Mouse (Mus musculus) heart, embryonic 15.5 days (tissue): ENCODE measurements around the gene Serpinb9. TPM values are rescaled to one million over a fixed set of nuclear protein-coding genes. Genes with fewer than 3 reads are reported as not detected.
"Not testable (repeated sequence)": the region's sequence is repeated elsewhere in the genome, so short reads cannot be mapped to it uniquely, and the experiment has no call there.

ENCODE experiments used
- ATAC-seq: fragments of 200-750 bp; cut with Nextera tagmentation; replicated peaks from 2 replicates; pipeline ENCODE4 v1.8.0; 2017; ENCODE audit warnings: low read depth, moderate TSS enrichment; ENCODE audit not compliant: insufficient number of reproducible peaks, insufficient read depth, low FRiP score
- H3K27ac ChIP-seq: fragments of 300-500 bp; sonication (generic); 2 replicates; pipeline ENCODE4 v1.5.1; 2015; ENCODE audit warnings: mild to moderate bottlenecking, inconsistent platforms
- H3K27me3 ChIP-seq: fragments of 300-500 bp; sonication (generic); 2 replicates; pipeline ENCODE4 v1.6.1; 2015; ENCODE audit warnings: inconsistent platforms
- H3K36me3 ChIP-seq: fragments of 300-500 bp; sonication (generic); 2 replicates; pipeline ENCODE4 v1.6.1; 2015; ENCODE audit warnings: mild to moderate bottlenecking, inconsistent platforms
- H3K4me1 ChIP-seq: fragments of 300-500 bp; sonication (generic); replicated peaks from 2 replicates; pipeline ENCODE4 v1.6.1; 2015; ENCODE audit warnings: inconsistent platforms
- H3K4me2 ChIP-seq: fragments of 300-500 bp; sonication (generic); 2 replicates; pipeline ENCODE4 v1.6.1; 2015; ENCODE audit warnings: inconsistent platforms, mild to moderate bottlenecking, moderate library complexity
- H3K4me3 ChIP-seq: fragments of 300-500 bp; sonication (generic); 2 replicates; pipeline ENCODE4 v1.5.1; 2015; ENCODE audit warnings: mild to moderate bottlenecking, inconsistent platforms
- H3K9ac ChIP-seq: fragments of 300-500 bp; sonication (generic); 2 replicates; pipeline ENCODE4 v1.6.1; 2015; ENCODE audit warnings: mild to moderate bottlenecking, inconsistent platforms
- H3K9me3 ChIP-seq: fragments of 300-500 bp; sonication (generic); replicated peaks from 2 replicates; pipeline ENCODE4 v1.6.1; 2016; ENCODE audit warnings: inconsistent platforms
- WGBS: fragments of 180-500 bp; shearing (Covaris S2); methylation state at CpG from one replicate; pipeline ENCODE4 v1.1.7; 2015; ENCODE audit warnings: mixed read lengths; 5-methylcytosine and 5-hydroxymethylcytosine counted together
- polyA plus RNA-seq: library from polyadenylated mRNA; unstranded; fragments of >200 nt; fragmentation: Nextera tagmentation; extraction: Ambion mirVana; gene quantifications from 2 replicates; pipeline ENCODE4 v1.2.1, GENCODE M21; 2015

The Serpinb9 gene
- polyA plus RNA-seq = 8.3 and 9.1 TPM in 2 replicates

GRCm38 (mm10) chr13:33002950-33003349 lies at the start of gene Serpinb9:
TSS of gene Serpinb9 (plus strand) at chr13:33003250.
- Histone ChIP-seq H3K9ac (peak within 1 kb of the TSS; percentile 59), H3K4me3 (peak within 1 kb of the TSS; percentile 50), H3K27me3 (no peaks in the 10 kb centered on the region), H3K4me1 (0 out of 2 replicates have a peak, but pooled peaks cover 14% of the 10 kb centered on the region), H3K9me3 (no peaks in the 10 kb centered on the region), H3K4me2 (peak within 1 kb of the TSS; percentile 70), H3K27ac (peak within 1 kb of the TSS; percentile 90), H3K36me3 (no peaks in the 10 kb centered on the region)
- 89% methylated on average over 3 of the region's 3 CpGs for WGBS
- no peak for ATAC-seq

DNA sequence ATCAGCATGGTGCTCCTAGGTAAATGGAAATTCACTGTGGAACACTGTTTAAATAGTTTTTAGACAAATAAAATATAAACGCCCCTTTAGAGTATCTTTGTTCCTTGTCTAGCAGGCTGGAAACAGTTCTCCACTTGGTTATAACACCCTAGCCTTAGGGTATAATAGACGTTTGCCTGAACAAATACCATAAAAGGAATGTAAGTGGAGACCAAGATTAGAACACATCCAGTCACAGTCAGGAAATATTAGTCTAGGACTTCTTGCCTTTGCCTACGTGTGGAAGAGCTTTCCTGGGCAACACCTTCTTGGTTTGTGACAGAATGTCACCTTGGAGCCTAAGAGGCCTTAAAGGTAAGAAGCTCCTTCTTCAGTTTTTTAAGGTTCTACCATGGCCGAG lies 46.5 kb upstream of the Serpinb9 start:
- H3K9ac ChIP-seq = no peak overlapping the region
- no peaks in the 10 kb centered on the region for H3K9me3 ChIP-seq
- no peak overlapping the region for H3K4me2 ChIP-seq
- 50% methylated on average over 4 of the region's 4 CpGs for WGBS
- H3K4me3 ChIP-seq = no peak overlapping the region
- H3K36me3 ChIP-seq = no peaks in the 10 kb centered on the region
- ATAC-seq = no peak
- H3K27ac ChIP-seq = no peak overlapping the region
- peaks cover 8% of the 10 kb centered on the region for H3K4me1 ChIP-seq
- H3K27me3 ChIP-seq = no peaks in the 10 kb centered on the region

- Histone ChIP-seq H3K4me2 (no peak overlapping the region), H3K4me3 (no peak overlapping the region), H3K4me1 (peaks cover 18% of the 10 kb centered on the region), H3K27me3 (no peaks in the 10 kb centered on the region), H3K9me3 (no peaks in the 10 kb centered on the region), H3K36me3 (no peaks in the 10 kb centered on the region), H3K9ac (no peak overlapping the region), H3K27ac (peak overlapping the region; percentile 72)
- WGBS = 34% methylated on average over 4 of the region's 4 CpGs
- no peak; the same call in 1 of the 2 replicates for ATAC-seq
Observed at GRCm38 (mm10) chr13:32957917-32958316, 45.1 kb upstream of the Serpinb9 start.

- ATAC-seq, H3K9me3 ChIP-seq, H3K4me3 ChIP-seq, H3K36me3 ChIP-seq, H3K4me2 ChIP-seq, H3K9ac ChIP-seq, H3K27me3 ChIP-seq: not testable (repeated sequence)
- peaks cover 22% of the 10 kb centered on the region for H3K4me1 ChIP-seq
- H3K27ac ChIP-seq = peak overlapping the region; percentile 72
- 32% methylated on average over 7 of the region's 7 CpGs for WGBS
Observed at GRCm38 (mm10) chr13:32958521-32958920, 44.5 kb upstream of the Serpinb9 start.

DNA sequence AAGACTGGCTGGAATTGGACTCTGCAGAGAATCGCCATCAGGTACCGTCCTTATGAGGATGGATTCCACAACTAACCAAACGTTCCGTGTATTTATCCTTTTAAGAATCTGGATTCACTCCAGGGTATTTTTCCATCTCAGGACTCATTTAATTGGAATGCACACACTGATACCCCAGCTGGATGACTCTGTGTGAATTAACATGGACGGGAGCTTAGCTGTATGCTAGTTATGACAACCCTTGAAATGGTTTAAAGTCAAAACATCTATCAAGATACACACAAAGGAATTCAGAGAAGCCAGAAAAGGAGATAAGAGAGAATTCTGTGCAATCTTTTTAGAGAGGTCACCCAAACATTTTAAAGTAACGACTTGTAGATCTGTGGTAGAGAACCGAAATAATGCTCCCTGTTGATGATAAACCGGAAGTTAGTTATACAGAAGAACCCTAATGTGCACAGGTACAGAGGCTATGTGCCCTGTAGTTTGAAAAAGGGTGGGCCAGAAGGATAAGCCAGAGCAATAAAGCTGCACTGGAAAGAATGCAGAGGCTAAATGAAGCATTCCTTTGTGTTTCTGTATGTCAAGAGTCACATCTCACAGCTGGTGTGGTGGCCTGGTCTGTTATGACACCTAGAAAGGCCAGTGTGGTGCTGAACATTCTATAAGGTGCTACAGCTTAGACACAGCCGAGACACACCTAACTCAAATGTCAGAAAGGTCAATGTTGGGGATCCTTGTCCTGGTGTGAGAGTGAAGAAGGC lies 38.9 kb upstream of the Serpinb9 start:
- no peaks in the 10 kb centered on the region for H3K36me3 ChIP-seq
- WGBS = 44% methylated on average over 9 of the region's 9 CpGs
- H3K27me3 ChIP-seq = no peaks in the 10 kb centered on the region
- ATAC-seq = no peak
- H3K9me3 ChIP-seq = no peaks in the 10 kb centered on the region
- no peak overlapping the region for H3K4me2 ChIP-seq
- H3K4me1 ChIP-seq = peaks cover 35% of the 10 kb centered on the region
- peak overlapping the region; percentile 49 for H3K27ac ChIP-seq
- H3K9ac ChIP-seq = no peak overlapping the region
- H3K4me3 ChIP-seq = no peak overlapping the region

- H3K9ac ChIP-seq = peak within 1 kb of the TSS; percentile 61
- H3K9me3 ChIP-seq = no peaks in the 10 kb centered on the region
- 25% methylated on average over 16 of the region's 16 CpGs for WGBS
- peak within 1 kb of the TSS; percentile 60 for H3K27ac ChIP-seq
- peaks cover 35% of the 10 kb centered on the region for H3K4me1 ChIP-seq
- H3K4me2 ChIP-seq = peak within 1 kb of the TSS; percentile 70
- H3K27me3 ChIP-seq = no peaks in the 10 kb centered on the region
- H3K36me3 ChIP-seq = no peaks in the 10 kb centered on the region
- peak; percentile 57 for ATAC-seq
- peak within 1 kb of the TSS; percentile 53 for H3K4me3 ChIP-seq
Observed at GRCm38 (mm10) chr13:32964989-32965811, 37.9 kb upstream of the Serpinb9 start, which contains the start of gene Serpinb6b. TSS of gene Serpinb6b (plus strand) at chr13:32965209.

DNA sequence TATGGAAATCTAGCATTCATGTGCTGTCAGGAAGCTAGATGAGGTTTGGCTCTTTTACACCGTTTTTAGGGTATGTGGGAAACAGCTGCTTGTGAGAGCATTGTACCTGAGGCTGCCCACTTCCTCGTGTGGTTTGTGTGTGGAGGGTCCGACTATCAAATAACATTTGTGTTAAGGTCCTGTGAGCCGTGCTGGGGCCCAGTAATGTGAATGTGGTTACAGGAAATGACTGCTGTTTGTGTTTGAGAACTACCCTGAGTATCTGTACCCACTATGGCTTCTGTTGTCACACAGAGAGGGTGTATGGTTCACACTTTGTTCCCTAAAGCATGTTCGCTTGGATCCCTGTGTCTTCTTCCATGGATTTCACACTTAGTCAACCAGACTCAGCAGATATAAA lies 36.9 kb upstream of the Serpinb9 start:
- Histone ChIP-seq H3K9ac (peak overlapping the region; percentile 61), H3K4me1 (peaks cover 35% of the 10 kb centered on the region), H3K27me3 (no peaks in the 10 kb centered on the region), H3K36me3 (0 out of 2 replicates have a peak, but pooled peaks cover 4% of the 10 kb centered on the region), H3K27ac (no peak overlapping the region), H3K4me2 (peak overlapping the region; percentile 70), H3K9me3 (no peaks in the 10 kb centered on the region), H3K4me3 (peak overlapping the region; percentile 53)
- 62% methylated on average over 5 of the region's 5 CpGs for WGBS
- ATAC-seq = no peak

DNA sequence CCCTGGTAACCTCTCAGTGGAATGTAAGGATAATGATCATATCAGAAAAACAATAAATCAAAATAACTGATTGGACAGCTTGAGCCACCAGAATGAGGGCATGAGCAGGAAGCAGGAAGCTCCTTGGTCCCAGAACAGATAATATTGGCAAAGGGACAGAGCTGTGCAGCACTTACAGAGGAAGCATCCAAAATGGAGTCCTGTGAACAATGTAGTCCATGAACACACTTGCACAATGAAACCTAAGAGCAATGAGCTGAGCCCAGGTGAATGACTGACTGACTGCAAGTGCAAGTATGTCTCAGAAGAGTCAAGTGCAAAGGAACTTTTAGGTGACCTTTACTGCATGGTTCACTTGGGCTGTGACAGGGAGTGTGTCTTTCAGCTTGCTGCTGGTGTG lies 35.8 kb upstream of the Serpinb9 start:
- Histone ChIP-seq H3K4me2 (no peak overlapping the region), H3K9ac (no peak overlapping the region)
- no peak for ATAC-seq

GRCm38 (mm10) chr13:32968353-32968984 lies 34.6 kb upstream of the Serpinb9 start:
- ATAC-seq = no peak
- H3K4me1 ChIP-seq = peaks cover 22% of the 10 kb centered on the region
- 74% methylated on average over 5 of the region's 5 CpGs for WGBS
- no peak overlapping the region for H3K27ac ChIP-seq
- no peaks in the 10 kb centered on the region for H3K9me3 ChIP-seq
- H3K9ac ChIP-seq = no peak overlapping the region
- 0 out of 2 replicates have a peak, but pooled peaks cover 4% of the 10 kb centered on the region for H3K36me3 ChIP-seq
- no peaks in the 10 kb centered on the region for H3K27me3 ChIP-seq
- no peak overlapping the region for H3K4me2 ChIP-seq
- no peak overlapping the region for H3K4me3 ChIP-seq

More for the DNA sequence above, 35.8 kb upstream of the Serpinb9 start:
- Histone ChIP-seq H3K36me3 (0 out of 2 replicates have a peak, but pooled peaks cover 4% of the 10 kb centered on the region), H3K27me3 (no peaks in the 10 kb centered on the region), H3K4me1 (peaks cover 32% of the 10 kb centered on the region), H3K27ac (no peak overlapping the region), H3K9me3 (no peaks in the 10 kb centered on the region), H3K4me3 (no peak overlapping the region)

- H3K4me1 ChIP-seq = peaks cover 15% of the 10 kb centered on the region
- ATAC-seq = no peak
Observed at GRCm38 (mm10) chr13:32968996-32969640, 33.9 kb upstream of the Serpinb9 start.

More at GRCm38 (mm10) chr13:32968996-32969640, 33.9 kb upstream of the Serpinb9 start:
- H3K36me3 ChIP-seq = 0 out of 2 replicates have a peak, but pooled peaks cover 4% of the 10 kb centered on the region
- H3K4me3 ChIP-seq = no peak overlapping the region
- WGBS = 68% methylated on average over 4 of the region's 4 CpGs
- no peak overlapping the region for H3K4me2 ChIP-seq
- H3K9me3 ChIP-seq = no peaks in the 10 kb centered on the region
- H3K9ac ChIP-seq = no peak overlapping the region
- H3K27ac ChIP-seq = no peak overlapping the region
- no peaks in the 10 kb centered on the region for H3K27me3 ChIP-seq
